Mouse (Mus musculus) cerebellum, adult 9-10 months (tissue): ENCODE measurements around the gene Glis2.
A peak's percentile ranks its signal among the peaks of the same experiment; 100 is the strongest.
"Not testable (repeated sequence)": the region's sequence is repeated elsewhere in the genome, so short reads cannot be mapped to it uniquely, and the experiment has no call there.

Source experiments
- DNase-seq: peaks from one replicate; pipeline ENCODE4 v3.0.0; 2022

Gene Glis2

GRCm38 (mm10) chr16:4593971-4594813 is at the start of gene Glis2:
Glis2 (plus strand) TSS chr16:4594713.
- DNase-seq: peak; percentile 63

GRCm38 (mm10) chr16:4544845-4545244 is 49.7 kb upstream of the Glis2 start:
- no peak for DNase-seq

GRCm38 (mm10) chr16:4546838-4547237 is 47.7 kb upstream of the Glis2 start:
- peak; percentile 1 for DNase-seq

- peak; percentile 4 for DNase-seq
Measured at GRCm38 (mm10) chr16:4547611-4548010, 46.9 kb upstream of the Glis2 start.

- DNase-seq: peak; percentile 2
Measured at GRCm38 (mm10) chr16:4548953-4549688, 45.4 kb upstream of the Glis2 start.

- DNase-seq: peak; percentile 53
Measured at GRCm38 (mm10) chr16:4551056-4551455, 43.5 kb upstream of the Glis2 start.

- peak; percentile 13 for DNase-seq
Measured at GRCm38 (mm10) chr16:4551885-4552284, 42.6 kb upstream of the Glis2 start.

GRCm38 (mm10) chr16:4552829-4553550 is 41.5 kb upstream of the Glis2 start:
- no peak for DNase-seq

GRCm38 (mm10) chr16:4555555-4555954 is 39.0 kb upstream of the Glis2 start:
- DNase-seq: no peak

- no peak for DNase-seq
Measured at GRCm38 (mm10) chr16:4557085-4557484, 37.4 kb upstream of the Glis2 start.

GRCm38 (mm10) chr16:4557949-4558348 is 36.6 kb upstream of the Glis2 start:
- peak; percentile 67 for DNase-seq

GRCm38 (mm10) chr16:4558384-4558979 is 36.0 kb upstream of the Glis2 start:
- peak; percentile 90 for DNase-seq

- DNase-seq: peak; percentile 80
Measured at GRCm38 (mm10) chr16:4558980-4559631, 35.4 kb upstream of the Glis2 start.

- DNase-seq: peak; percentile 90
Measured at GRCm38 (mm10) chr16:4559715-4560144, 34.8 kb upstream of the Glis2 start, which contains the start of gene Tfap4. Tfap4 (minus strand) TSS chr16:4559854.

- peak; percentile 76 for DNase-seq
Measured at GRCm38 (mm10) chr16:4560145-4560952, 34.2 kb upstream of the Glis2 start.

GRCm38 (mm10) chr16:4567912-4568311 is 26.6 kb upstream of the Glis2 start:
- peak; percentile 80 for DNase-seq

GRCm38 (mm10) chr16:4570737-4571136 is 23.8 kb upstream of the Glis2 start:
- DNase-seq: no peak

GRCm38 (mm10) chr16:4576038-4576437 is 18.5 kb upstream of the Glis2 start:
- no peak for DNase-seq

GRCm38 (mm10) chr16:4576873-4577272 is 17.6 kb upstream of the Glis2 start:
- no peak for DNase-seq

GRCm38 (mm10) chr16:4578630-4579029 is 15.9 kb upstream of the Glis2 start:
- DNase-seq: no peak

GRCm38 (mm10) chr16:4581179-4581578 is 13.3 kb upstream of the Glis2 start:
- DNase-seq: not testable (repeated sequence)
